Mouse (Mus musculus) granulocyte monocyte progenitor cell, adult 5-6 weeks (primary cell): ENCODE data around the gene Myl12a. TPM values are rescaled to one million over a fixed set of nuclear protein-coding genes. Genes with fewer than 3 reads are reported as not detected.

Experiments used
- ATAC-seq: replicated peaks from 2 replicates; pipeline ENCODE4 v1.8.0; 2016; ENCODE audit warnings: mild to moderate bottlenecking, moderate TSS enrichment, inconsistent platforms; ENCODE audit not compliant: poor library complexity, severe bottlenecking
- total RNA-seq, 2 experiments: library from RNA; stranded (forward) in 1 of 2; stranded (reverse) in 1 of 2; fragments of 200-712, 200-1000 nt in 1 of 2; fragments of >200 nt in 1 of 2; fragmentation: Nextera tagmentation in 1 of 2; gene quantifications; 2 replicates each; pipeline ENCODE4 v1.2.3; 2014 to 2017

The Myl12a gene
- total RNA-seq, 2 experiments from 2014 or later, result 159 to 321 TPM

DNA sequence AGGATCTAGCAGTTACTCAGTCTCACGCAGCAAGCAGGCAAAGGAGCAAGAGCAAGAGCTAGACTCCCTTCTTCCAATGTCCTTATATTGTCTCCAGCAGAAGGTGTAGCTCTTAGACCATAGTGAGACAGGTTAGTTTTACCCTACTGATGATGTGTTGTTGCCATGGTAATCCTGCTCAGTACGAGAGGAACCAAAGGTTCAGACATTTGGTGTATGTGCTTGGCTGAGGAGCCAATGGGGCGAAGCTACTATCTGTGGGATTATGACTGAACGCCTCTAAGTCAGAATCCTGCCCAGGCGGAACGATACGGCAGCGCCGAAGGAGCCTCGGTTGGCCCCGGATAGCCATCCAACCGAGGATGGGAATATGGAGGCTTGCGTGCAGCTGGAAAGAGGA, 39.1 kb downstream of the Myl12a start:
- peak; percentile 83 for ATAC-seq

- no peak for ATAC-seq
Measured at GRCm38 (mm10) chr17:70951266-70951665, 51.4 kb downstream of the Myl12a start.

DNA sequence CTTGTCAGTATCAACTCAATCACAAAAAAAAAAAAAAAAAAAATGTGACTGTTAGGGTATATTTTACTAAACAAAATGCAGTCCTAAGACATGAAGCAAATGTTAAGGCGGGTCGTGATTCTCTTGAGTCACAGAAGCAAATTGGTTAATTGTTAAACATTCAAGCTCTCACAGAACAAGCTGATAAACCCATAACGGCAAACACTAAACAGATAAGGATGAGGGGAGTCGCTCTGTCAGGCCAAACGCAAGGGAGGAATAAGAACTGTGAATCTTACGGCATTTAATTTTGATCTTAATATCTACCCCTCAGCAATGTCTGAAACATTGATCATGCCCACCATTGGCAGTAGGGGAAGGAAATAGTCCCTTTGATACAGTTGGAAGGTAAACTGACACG, 53.5 kb downstream of the Myl12a start:
- no peak for ATAC-seq

DNA sequence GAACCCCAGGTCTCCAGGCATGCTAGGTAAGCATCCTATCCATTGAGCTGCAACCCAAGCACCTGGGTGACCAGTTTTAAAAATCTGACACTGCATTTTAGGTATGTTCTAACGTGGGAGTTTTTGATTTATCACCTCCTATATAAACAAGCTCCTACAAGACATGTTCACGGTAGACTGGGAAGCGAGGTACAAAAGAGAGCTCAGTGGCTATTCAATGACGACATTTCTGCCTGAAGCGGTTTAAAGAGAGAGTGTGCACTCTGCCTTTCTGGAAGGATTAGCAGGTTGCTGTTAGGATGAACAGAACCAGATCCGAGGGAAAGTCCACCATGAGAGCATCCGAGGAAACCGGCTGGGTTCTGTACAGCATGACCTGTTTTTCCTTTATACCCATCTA, 54.0 kb downstream of the Myl12a start:
- no peak for ATAC-seq

DNA sequence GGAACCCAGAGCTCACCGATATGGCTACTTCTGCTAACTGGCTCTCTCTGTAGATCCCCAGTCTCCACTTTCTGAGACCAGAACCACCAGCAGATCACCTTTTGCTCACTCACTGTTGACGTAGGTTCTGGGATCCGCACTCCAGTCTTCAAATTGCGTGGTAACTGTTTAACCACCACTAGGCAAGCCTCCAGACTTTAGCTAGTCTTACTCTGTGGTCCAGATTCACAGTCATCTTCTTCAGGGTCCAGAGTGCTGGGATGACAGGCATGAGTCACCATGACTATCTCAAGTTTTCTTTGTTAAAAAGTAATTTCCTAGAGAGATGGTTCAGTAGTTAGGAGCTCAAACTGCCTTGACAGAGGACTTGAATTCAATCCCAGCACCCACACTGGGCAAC, 58.9 kb downstream of the Myl12a start:
- no peak for ATAC-seq

Other genes with a start within 250 kb of the Myl12a start
- gene Tgif1, start 149.3 kb downstream of the Myl12a start, total RNA-seq (2014; fragmentation: Nextera tagmentation), result 80.0 and 87.9 TPM in 2 replicates
- gene Tgif1, start 149.3 kb downstream of the Myl12a start, total RNA-seq (2017), result 33.9 and 48.5 TPM in 2 replicates
- 1.2 TPM in 1 of 2 replicates, not detected in the other for gene Myom1, start 245 bp downstream of the Myl12a start, total RNA-seq (2014; fragmentation: Nextera tagmentation)
- 0.05 and 1.2 TPM in 2 replicates for gene Myom1, start 245 bp downstream of the Myl12a start, total RNA-seq (2017)
- 27.0 and 27.9 TPM in 2 replicates for gene Lpin2, start 179.7 kb upstream of the Myl12a start, total RNA-seq (2014; fragmentation: Nextera tagmentation)
- 24.9 and 42.3 TPM in 2 replicates for gene Lpin2, start 179.7 kb upstream of the Myl12a start, total RNA-seq (2017)